Mouse (Mus musculus) heart, embryonic 14.5 days (tissue): ENCODE measurements around the gene Olfr1130. TPM values are rescaled to one million over a fixed set of nuclear protein-coding genes. Genes with fewer than 3 reads are reported as not detected.
"Not testable (repeated sequence)": the region's sequence is repeated elsewhere in the genome, so short reads cannot be mapped to it uniquely, and the experiment has no call there.

Source experiments
- ATAC-seq: fragments of 200-750 bp; cut with Nextera tagmentation; 2 replicates; pipeline ENCODE4 v1.8.0; 2017; ENCODE audit warnings: low read depth, moderate TSS enrichment; ENCODE audit not compliant: insufficient number of reproducible peaks, insufficient read depth, low FRiP score
- H3K27ac ChIP-seq, 2 experiments: fragments of 200-500 bp in 1 of 2; fragments of 300-500 bp in 1 of 2; sonication (generic) in 1 of 2; replicated peaks in 1 of 2; 2 replicates each; pipeline ENCODE4 v1.5.1; 2012 to 2014; ENCODE audit warnings: low read depth in 2 of 2, low read length in 2 of 2, control low read depth in 1 of 2, mild to moderate bottlenecking in 1 of 2, mixed read lengths in 1 of 2; ENCODE audit not compliant: control insufficient read depth in 1 of 2, insufficient read depth in 1 of 2
- H3K27me3 ChIP-seq: fragments of 300-500 bp; sonication (generic); 2 replicates; pipeline ENCODE4 v1.6.1; 2014; ENCODE audit warnings: mild to moderate bottlenecking, low read length, control low read depth; ENCODE audit not compliant: control insufficient read depth, insufficient read depth
- H3K36me3 ChIP-seq: fragments of 300-500 bp; sonication (generic); 2 replicates; pipeline ENCODE4 v1.6.1; 2014; ENCODE audit warnings: mild to moderate bottlenecking, control low read depth, low read length, mixed read lengths; ENCODE audit not compliant: control insufficient read depth, insufficient read depth
- H3K4me1 ChIP-seq, 2 experiments: fragments of 200-500 bp in 1 of 2; fragments of 300-500 bp in 1 of 2; sonication (generic) in 1 of 2; 2 replicates each; pipeline ENCODE4 v1.6.1; 2012 to 2014; ENCODE audit warnings: low read length in 2 of 2, control low read depth in 1 of 2, mixed read lengths in 1 of 2; ENCODE audit not compliant: control insufficient read depth in 2 of 2, insufficient read depth in 2 of 2
- H3K4me2 ChIP-seq: fragments of 300-500 bp; sonication (generic); 2 replicates; pipeline ENCODE4 v1.6.1; 2014; ENCODE audit warnings: mild to moderate bottlenecking, low read length
- H3K4me3 ChIP-seq, 2 experiments: fragments of 200-500 bp in 1 of 2; fragments of 300-500 bp in 1 of 2; sonication (generic) in 1 of 2; 2 replicates each; pipeline ENCODE4 v1.5.1; 2012 to 2014; ENCODE audit warnings: low read length in 2 of 2, mild to moderate bottlenecking in 2 of 2, control low read depth in 1 of 2, low read depth in 1 of 2, moderate library complexity in 1 of 2; ENCODE audit not compliant: control insufficient read depth in 1 of 2, insufficient read depth in 1 of 2
- H3K9ac ChIP-seq: fragments of 300-500 bp; sonication (generic); 2 replicates; pipeline ENCODE4 v1.6.1; 2014; ENCODE audit warnings: mild to moderate bottlenecking, low read length
- H3K9me3 ChIP-seq: fragments of 300-500 bp; sonication (generic); 2 replicates; pipeline ENCODE4 v1.6.1; 2016; ENCODE audit warnings: low read length, control low read depth; ENCODE audit not compliant: control insufficient read depth
- WGBS: fragments of 180-500 bp; shearing (Covaris S2); extraction: QIAGEN DNeasy Blood & Tissue Kit; methylation state at CpG from one replicate; pipeline ENCODE4 v1.1.7; 2014; 5-methylcytosine and 5-hydroxymethylcytosine counted together
- polyA plus RNA-seq: library from polyadenylated mRNA; unstranded; fragments of >200 nt; fragmentation: Nextera tagmentation; extraction: Ambion mirVana; gene quantifications from 2 replicates; pipeline ENCODE4 v1.2.1, GENCODE M21; 2014

The Olfr1130 gene
- not detected in 2 replicates for polyA plus RNA-seq

DNA sequence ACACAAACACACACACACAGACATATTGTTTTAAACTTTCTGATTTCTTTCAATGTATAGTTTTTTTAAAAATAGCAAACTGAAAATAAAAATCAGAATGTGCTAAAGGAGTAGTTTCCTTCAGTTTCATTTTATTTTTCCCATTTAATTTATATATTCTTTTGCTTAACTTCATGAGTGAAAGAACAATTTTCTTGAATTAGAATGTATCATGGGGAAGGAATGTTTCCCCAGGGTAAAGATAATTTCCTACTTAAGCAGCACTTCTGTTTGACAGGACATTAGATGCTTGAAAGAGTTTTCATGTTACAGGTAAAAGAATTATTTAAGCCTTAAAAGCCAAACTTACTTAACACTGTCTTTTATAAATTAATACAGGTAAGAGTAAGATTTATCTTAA, at the start of gene Olfr1130:
TSS of gene Olfr1130 (plus strand) at position 301 of the 400 bp plus-strand sequence.
- H3K9me3 ChIP-seq, H3K4me1 ChIP-seq, H3K36me3 ChIP-seq, H3K9ac ChIP-seq, H3K27me3 ChIP-seq, H3K4me2 ChIP-seq, H3K4me3 ChIP-seq, H3K27ac ChIP-seq, ATAC-seq: not testable (repeated sequence)

DNA sequence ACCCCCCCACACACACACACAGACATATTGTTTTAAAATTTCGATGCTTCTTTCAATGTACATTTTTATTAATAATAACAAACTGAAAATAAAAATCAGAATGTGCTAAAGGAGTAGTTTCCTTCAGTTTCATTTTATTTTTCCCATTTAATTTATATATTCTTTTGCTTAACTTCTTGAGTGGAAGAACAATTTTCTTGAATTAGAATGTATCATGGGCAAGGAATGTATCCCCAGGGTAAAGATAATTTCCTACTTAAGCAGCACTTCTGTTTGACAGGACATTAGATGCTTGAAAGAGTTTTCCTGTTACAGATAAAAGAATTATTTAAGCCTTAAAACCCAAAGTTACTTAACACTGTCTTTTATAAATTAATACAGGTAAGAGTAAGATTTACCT, 32.4 kb upstream of the Olfr1130 start, which contains the start of gene Olfr1129:
TSS of gene Olfr1129 (plus strand) at position 301 of the 400 bp plus-strand sequence.
- not testable (repeated sequence) for H3K27ac ChIP-seq, H3K9me3 ChIP-seq, H3K4me2 ChIP-seq, H3K27me3 ChIP-seq, ATAC-seq, H3K36me3 ChIP-seq, H3K4me3 ChIP-seq, H3K9ac ChIP-seq, H3K4me1 ChIP-seq
- WGBS: 71% methylated on average over 1 of the region's 1 CpGs

DNA sequence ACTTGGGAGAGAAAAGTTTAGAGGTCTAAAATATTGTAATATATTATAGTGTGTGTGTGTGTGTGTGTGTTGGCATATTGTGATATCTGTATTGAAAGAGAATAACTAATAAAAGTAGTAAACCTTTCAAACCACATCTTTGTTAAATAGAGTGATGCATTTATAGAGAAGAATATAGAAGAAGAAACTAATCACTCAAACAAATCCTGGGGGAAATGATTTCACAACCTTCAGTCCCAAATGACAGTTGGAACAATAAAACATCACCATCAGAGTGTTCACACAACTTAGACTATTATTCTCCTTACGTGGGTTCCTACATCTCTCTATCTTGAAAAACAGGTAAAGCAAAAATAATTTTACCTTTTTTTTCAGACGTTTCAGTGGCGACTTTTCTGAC, 20.8 kb downstream of the Olfr1130 start, which contains the start of gene Olfr1131:
TSS of gene Olfr1131 (plus strand) at position 301 of the 400 bp plus-strand sequence.
- no peaks in the 10 kb centered on the region for H3K36me3 ChIP-seq
- H3K4me2 ChIP-seq: no peak within 1 kb of the TSS
- H3K4me1 ChIP-seq: no peaks in the 10 kb centered on the region
- H3K9me3 ChIP-seq: no peaks in the 10 kb centered on the region
- H3K9ac ChIP-seq: no peak within 1 kb of the TSS
- 53% methylated on average over 3 of the region's 3 CpGs for WGBS
- no peak for ATAC-seq
- no peak within 1 kb of the TSS for H3K4me3 ChIP-seq
- H3K27me3 ChIP-seq: no peaks in the 10 kb centered on the region
- H3K27ac ChIP-seq: no peak within 1 kb of the TSS

DNA sequence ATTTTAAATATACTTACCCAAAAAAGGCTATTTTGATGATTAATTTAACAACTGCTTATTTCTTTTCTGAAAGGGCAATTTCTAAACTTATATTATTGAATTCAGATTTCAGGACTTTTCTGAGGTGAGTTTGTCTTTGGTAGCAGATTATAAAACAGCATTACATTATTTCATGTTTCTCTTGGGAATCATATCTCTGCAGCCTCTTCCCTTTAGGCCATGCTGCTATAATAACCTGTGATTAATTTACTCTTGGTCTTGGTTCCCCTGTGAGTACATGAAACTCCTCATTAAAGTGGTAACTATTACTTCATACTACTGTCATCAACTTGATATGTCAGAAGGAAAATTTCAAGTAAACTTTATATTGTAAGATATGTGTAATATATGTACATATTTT, 31.4 kb downstream of the Olfr1130 start, which contains the start of gene Olfr1132:
TSS of gene Olfr1132 (minus strand) at position 101 of the 400 bp plus-strand sequence.
- no peak within 1 kb of the TSS for H3K9ac ChIP-seq
- no peaks in the 10 kb centered on the region for H3K36me3 ChIP-seq
- no peak within 1 kb of the TSS for H3K4me2 ChIP-seq
- no peak within 1 kb of the TSS for H3K27ac ChIP-seq
- no peaks in the 10 kb centered on the region for H3K4me1 ChIP-seq
- no peaks in the 10 kb centered on the region for H3K27me3 ChIP-seq
- ATAC-seq: no peak
- H3K9me3 ChIP-seq: no peaks in the 10 kb centered on the region
- no peak within 1 kb of the TSS for H3K4me3 ChIP-seq

DNA sequence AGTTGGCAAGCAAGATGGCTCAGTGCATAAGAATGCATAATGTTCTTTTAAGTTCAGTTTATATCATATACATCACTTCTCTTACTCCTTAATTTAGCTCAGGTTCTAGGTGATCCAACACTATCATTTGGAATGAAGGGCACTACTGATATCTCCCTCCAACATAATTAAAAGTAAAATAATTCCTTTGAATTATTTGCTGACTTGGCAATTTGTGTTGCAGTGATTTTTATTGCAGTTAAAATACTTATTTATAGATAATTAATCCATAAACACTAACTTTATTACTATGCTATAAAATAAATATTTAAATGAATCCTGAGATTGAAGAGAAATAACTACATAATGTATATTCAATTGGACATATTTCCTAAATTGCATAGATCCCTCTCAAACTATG, 36.4 kb downstream of the Olfr1130 start:
- H3K27me3 ChIP-seq: no peaks in the 10 kb centered on the region
- no peak overlapping the region for H3K9ac ChIP-seq
- ATAC-seq: no peak
- H3K4me3 ChIP-seq: no peak overlapping the region
- no peaks in the 10 kb centered on the region for H3K36me3 ChIP-seq
- no peak overlapping the region for H3K4me2 ChIP-seq
- no peak overlapping the region for H3K27ac ChIP-seq
- H3K4me1 ChIP-seq: no peaks in the 10 kb centered on the region
- no peaks in the 10 kb centered on the region for H3K9me3 ChIP-seq

DNA sequence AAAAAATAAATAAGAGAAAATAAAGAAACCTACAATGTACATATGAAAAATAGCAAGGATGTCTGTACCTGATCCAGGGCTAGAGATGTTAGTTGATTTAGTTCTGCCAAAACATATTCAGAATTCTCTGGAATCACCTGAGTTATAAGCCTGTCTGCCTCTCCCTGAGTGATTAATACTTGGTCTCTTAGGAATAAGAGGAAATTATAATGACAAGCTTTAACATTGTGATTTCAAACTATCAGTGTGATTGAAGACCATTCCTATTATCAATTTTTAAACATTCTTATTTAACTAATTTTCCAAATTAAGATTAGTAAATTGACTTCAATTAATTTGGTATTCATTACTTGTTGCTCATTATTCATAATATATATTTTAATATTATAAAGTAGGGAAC, 41.3 kb downstream of the Olfr1130 start, which contains the start of gene Olfr1133:
TSS of gene Olfr1133 (minus strand) at position 101 of the 400 bp plus-strand sequence.
- H3K9me3 ChIP-seq: no peaks in the 10 kb centered on the region
- no peaks in the 10 kb centered on the region for H3K4me1 ChIP-seq
- ATAC-seq: no peak
- H3K4me2 ChIP-seq: no peak within 1 kb of the TSS
- H3K36me3 ChIP-seq: no peaks in the 10 kb centered on the region
- H3K4me3 ChIP-seq: no peak within 1 kb of the TSS
- no peak within 1 kb of the TSS for H3K27ac ChIP-seq
- no peaks in the 10 kb centered on the region for H3K27me3 ChIP-seq
- H3K9ac ChIP-seq: no peak within 1 kb of the TSS

DNA sequence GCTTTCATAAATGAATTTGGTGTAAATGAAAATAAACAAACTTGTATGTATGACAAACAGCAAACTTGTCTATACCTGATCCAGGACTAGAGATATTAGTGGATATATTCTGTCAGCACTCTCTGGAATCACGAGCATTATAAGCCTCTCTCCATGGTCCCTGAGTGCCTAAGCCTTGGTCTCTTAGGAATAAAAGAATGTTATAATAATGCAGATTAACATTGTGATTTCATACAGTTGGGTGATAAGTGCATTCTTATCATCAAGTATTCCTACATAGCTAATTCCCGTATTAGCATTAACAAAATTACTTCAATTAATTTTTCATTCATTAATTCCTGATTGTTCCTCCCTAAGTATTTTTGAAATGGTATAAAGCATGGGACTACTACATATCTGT, 52.3 kb downstream of the Olfr1130 start, which contains the start of gene Olfr1134:
TSS of gene Olfr1134 (minus strand) at position 101 of the 400 bp plus-strand sequence.
- 67% methylated on average over 2 of the region's 2 CpGs for WGBS
- no peak for ATAC-seq
- H3K9ac ChIP-seq: no peak within 1 kb of the TSS
- H3K4me1 ChIP-seq: no peaks in the 10 kb centered on the region
- no peak within 1 kb of the TSS for H3K27ac ChIP-seq
- H3K4me3 ChIP-seq: no peak within 1 kb of the TSS
- no peaks in the 10 kb centered on the region for H3K27me3 ChIP-seq
- H3K9me3 ChIP-seq: no peaks in the 10 kb centered on the region
- H3K36me3 ChIP-seq: no peaks in the 10 kb centered on the region
- no peak within 1 kb of the TSS for H3K4me2 ChIP-seq
